Mouse (Mus musculus) brown adipose tissue, adult 24 weeks (tissue): Measurements from ENCODE around the gene Abhd13. TPM values are rescaled to one million over a fixed set of nuclear protein-coding genes. Genes with fewer than 3 reads are reported as not detected.

Experiments used
- H3K27ac ChIP-seq: fragments of 200-500 bp; replicated peaks from 2 replicates; pipeline ENCODE4 v1.5.1; 2012; ENCODE audit warnings: low read depth, mild to moderate bottlenecking, low read length
- H3K4me1 ChIP-seq: fragments of 200-500 bp; 2 replicates; pipeline ENCODE4 v1.6.1; 2012; ENCODE audit warnings: low read length, mixed read lengths; ENCODE audit not compliant: control insufficient read depth, insufficient read depth, insufficient read length
- H3K4me3 ChIP-seq: fragments of 200-500 bp; 2 replicates; pipeline ENCODE4 v1.5.1; 2012; ENCODE audit warnings: low read depth, mild to moderate bottlenecking, low read length, moderate library complexity; ENCODE audit not compliant: insufficient read depth
- polyA plus RNA-seq: library from polyadenylated mRNA; stranded (reverse); fragments of >200 nt; gene quantifications from 2 replicates; pipeline ENCODE4 v1.2.4, GENCODE M21; 2012; ENCODE audit not compliant: missing spikeins, insufficient read depth, insufficient read length

Gene Abhd13
- polyA plus RNA-seq, 1 experiment = 9.4 TPM

GRCm38 (mm10) chr8:9979746-9980145 is 2.2 kb downstream of the Abhd13 start:
- H3K27ac ChIP-seq = no peak overlapping the region
- 0 out of 2 replicates have a peak overlapping the region, but pooled peaks have one; percentile 8 for H3K4me3 ChIP-seq
- peaks cover 9% of the 10 kb centered on the region; the same call in 1 of the 2 replicates for H3K4me1 ChIP-seq

- peaks cover 9% of the 10 kb centered on the region; the same call in 1 of the 2 replicates for H3K4me1 ChIP-seq
- H3K27ac ChIP-seq = no peak overlapping the region
These were observed 2.7 kb downstream of the Abhd13 start for GRCm38 (mm10) chr8:9980188-9980587.

GRCm38 (mm10) chr8:10004115-10004514 is 26.6 kb downstream of the Abhd13 start:
- Histone ChIP-seq H3K4me1 (no peaks in the 10 kb centered on the region), H3K27ac (no peak overlapping the region), H3K4me3 (no peak overlapping the region)

More at GRCm38 (mm10) chr8:9980188-9980587, 2.7 kb downstream of the Abhd13 start:
- no peak overlapping the region for H3K4me3 ChIP-seq

- Histone ChIP-seq H3K4me1 (no peaks in the 10 kb centered on the region), H3K27ac (no peak within 1 kb of the TSS), H3K4me3 (peak within 1 kb of the TSS; percentile 27)
These were observed 28.9 kb downstream of the Abhd13 start, which contains the start of gene Tnfsf13b for GRCm38 (mm10) chr8:10006156-10006985. Gene Tnfsf13b, plus strand, starts transcription at chr8:10006467.

- Histone ChIP-seq H3K4me1 (no peaks in the 10 kb centered on the region), H3K27ac (no peak overlapping the region), H3K4me3 (peak overlapping the region; percentile 27)
These were observed 29.6 kb downstream of the Abhd13 start for GRCm38 (mm10) chr8:10006986-10007659.

- Histone ChIP-seq H3K4me3 (peak overlapping the region; percentile 27), H3K27ac (no peak overlapping the region)
These were observed 30.1 kb downstream of the Abhd13 start for GRCm38 (mm10) chr8:10007660-10008028.

GRCm38 (mm10) chr8:10016252-10016651 is 38.7 kb downstream of the Abhd13 start:
- Histone ChIP-seq H3K4me3 (no peak overlapping the region), H3K27ac (no peak overlapping the region), H3K4me1 (no peaks in the 10 kb centered on the region)

More at GRCm38 (mm10) chr8:10007660-10008028, 30.1 kb downstream of the Abhd13 start:
- H3K4me1 ChIP-seq = no peaks in the 10 kb centered on the region

- H3K4me1 ChIP-seq = no peaks in the 10 kb centered on the region
- no peak overlapping the region for H3K4me3 ChIP-seq
- no peak overlapping the region for H3K27ac ChIP-seq
These were observed 39.7 kb downstream of the Abhd13 start for GRCm38 (mm10) chr8:10017231-10017630.

GRCm38 (mm10) chr8:10030320-10031060 is 53.0 kb downstream of the Abhd13 start:
- Histone ChIP-seq H3K4me1 (no peaks in the 10 kb centered on the region), H3K27ac (no peak overlapping the region), H3K4me3 (no peak overlapping the region)

- no peaks in the 10 kb centered on the region for H3K4me1 ChIP-seq
- H3K27ac ChIP-seq = no peak overlapping the region
- H3K4me3 ChIP-seq = no peak overlapping the region
These were observed 53.7 kb downstream of the Abhd13 start for GRCm38 (mm10) chr8:10031177-10031576.

- H3K4me3 ChIP-seq = no peak overlapping the region
- no peaks in the 10 kb centered on the region for H3K4me1 ChIP-seq
- H3K27ac ChIP-seq = no peak overlapping the region
These were observed 63.4 kb downstream of the Abhd13 start for GRCm38 (mm10) chr8:10040866-10041265.

Other genes with a start within 250 kb of the Abhd13 start
- not detected in 2 replicates for gene Fam155a, start 206.5 kb upstream of the Abhd13 start, polyA plus RNA-seq
- not detected in 2 replicates for gene Gm10217, start 113.5 kb upstream of the Abhd13 start, polyA plus RNA-seq
- 3.0 and 4.0 TPM in 2 replicates for gene Lig4, start within 50 bp of the Abhd13 start, polyA plus RNA-seq
- gene Tnfsf13b, start 28.8 kb downstream of the Abhd13 start, polyA plus RNA-seq = 0.83 and 2.7 TPM in 2 replicates
- not detected in 2 replicates for gene Myo16, start 176.2 kb downstream of the Abhd13 start, polyA plus RNA-seq